Mouse (Mus musculus) stomach, embryonic 14.5 days (tissue): Measurements from ENCODE around the gene Rbms2. TPM values are rescaled to one million over a fixed set of nuclear protein-coding genes. Genes with fewer than 3 reads are reported as not detected.

Experiments
- ATAC-seq: fragments of 200-750 bp; cut with Nextera tagmentation; 2 replicates; pipeline ENCODE4 v1.8.0; 2017; ENCODE audit warnings: low read depth, moderate TSS enrichment; ENCODE audit not compliant: insufficient number of reproducible peaks, insufficient read depth, low FRiP score
- H3K27ac ChIP-seq: fragments of 300-500 bp; sonication (generic); 2 replicates; pipeline ENCODE4 v1.5.1; 2014; ENCODE audit warnings: mild to moderate bottlenecking, low read length, moderate library complexity, mixed read lengths
- H3K27me3 ChIP-seq: fragments of 300-500 bp; sonication (generic); 2 replicates; pipeline ENCODE4 v1.6.1; 2014; ENCODE audit warnings: low read length, control low read depth, mixed read lengths; ENCODE audit not compliant: control insufficient read depth, insufficient read depth
- H3K36me3 ChIP-seq: fragments of 300-500 bp; sonication (generic); 2 replicates; pipeline ENCODE4 v1.6.1; 2014; ENCODE audit warnings: mild to moderate bottlenecking, control low read depth, low read length, moderate library complexity, mixed read lengths; ENCODE audit not compliant: control insufficient read depth, insufficient read depth
- H3K4me1 ChIP-seq: fragments of 300-500 bp; sonication (generic); 2 replicates; pipeline ENCODE4 v1.6.1; 2014; ENCODE audit warnings: low read length, control low read depth, mixed read lengths; ENCODE audit not compliant: control insufficient read depth, insufficient read depth
- H3K4me2 ChIP-seq: fragments of 300-500 bp; sonication (generic); replicated peaks from 2 replicates; pipeline ENCODE4 v1.6.1; 2014; ENCODE audit warnings: low read depth, low read length, control low read depth
- H3K4me3 ChIP-seq: fragments of 300-500 bp; sonication (generic); 2 replicates; pipeline ENCODE4 v1.5.1; 2014; ENCODE audit warnings: low read depth, low read length, control low read depth
- H3K9ac ChIP-seq: fragments of 300-500 bp; sonication (generic); replicated peaks from 2 replicates; pipeline ENCODE4 v1.6.1; 2014; ENCODE audit warnings: low read depth, mild to moderate bottlenecking, control low read depth, low read length, moderate library complexity, mixed read lengths
- H3K9me3 ChIP-seq: fragments of 300-500 bp; sonication (generic); 2 replicates; pipeline ENCODE4 v1.6.1; 2016; ENCODE audit warnings: low read depth, low read length, control low read depth; ENCODE audit not compliant: control insufficient read depth
- WGBS: fragments of 180-500 bp; shearing (Covaris S2); extraction: QIAGEN DNeasy Blood & Tissue Kit; methylation state at CpG from one replicate; pipeline ENCODE4 v1.1.7; 2014; 5-methylcytosine and 5-hydroxymethylcytosine counted together
- polyA plus RNA-seq: library from polyadenylated mRNA; unstranded; fragments of >200 nt; fragmentation: Nextera tagmentation; extraction: Ambion mirVana; gene quantifications from 2 replicates; pipeline ENCODE4 v1.2.1, GENCODE M21; 2014

Gene Rbms2
- polyA plus RNA-seq, 1 experiment from 2014 or later, result 35.6 TPM

GRCm38 (mm10) chr10:128094340-128094968, 85.6 kb downstream of the Rbms2 start:
- peak overlapping the region; percentile 74 for H3K4me2 ChIP-seq
- peak; percentile 78 for ATAC-seq
- H3K4me1 ChIP-seq, result peaks cover 40% of the 10 kb centered on the region
- H3K27me3 ChIP-seq, result no peaks in the 10 kb centered on the region
- peaks cover 8% of the 10 kb centered on the region for H3K36me3 ChIP-seq
- no peak overlapping the region for H3K9ac ChIP-seq
- WGBS, result 14% methylated on average over 19 of the region's 19 CpGs
- peak overlapping the region; percentile 44; the same call in 1 of the 2 replicates for H3K27ac ChIP-seq
- peak overlapping the region; percentile 11; the same call in 1 of the 2 replicates for H3K4me3 ChIP-seq
- no peaks in the 10 kb centered on the region for H3K9me3 ChIP-seq

- Histone ChIP-seq H3K27me3 (no peaks in the 10 kb centered on the region), H3K27ac (peak overlapping the region; percentile 93), H3K4me1 (peaks cover 37% of the 10 kb centered on the region), H3K9me3 (no peaks in the 10 kb centered on the region), H3K4me2 (peak overlapping the region; percentile 74), H3K9ac (peak overlapping the region; percentile 80; the same call in 1 of the 2 replicates), H3K4me3 (peak overlapping the region; percentile 71), H3K36me3 (peaks cover 16% of the 10 kb centered on the region)
- 31% methylated on average over 13 of the region's 13 CpGs for WGBS
- ATAC-seq, result no peak
These were observed 86.4 kb downstream of the Rbms2 start for GRCm38 (mm10) chr10:128093496-128094294.

GRCm38 (mm10) chr10:128092506-128093495, 87.3 kb downstream of the Rbms2 start:
- Histone ChIP-seq H3K4me1 (peaks cover 33% of the 10 kb centered on the region), H3K4me2 (peak overlapping the region; percentile 74), H3K9ac (peak overlapping the region; percentile 80), H3K27ac (peak overlapping the region; percentile 93), H3K36me3 (peaks cover 25% of the 10 kb centered on the region), H3K27me3 (no peaks in the 10 kb centered on the region), H3K4me3 (peak overlapping the region; percentile 71), H3K9me3 (no peaks in the 10 kb centered on the region)
- WGBS, result under 1% methylated on average over 75 of the region's 88 CpGs
- peak; percentile 33 for ATAC-seq

GRCm38 (mm10) chr10:128091564-128092505, 88.3 kb downstream of the Rbms2 start, which contains the start of gene Baz2a:
TSS of gene Baz2a (plus strand) at chr10:128091577.
- Histone ChIP-seq H3K36me3 (peaks cover 34% of the 10 kb centered on the region), H3K9ac (peak within 1 kb of the TSS; percentile 80), H3K4me1 (peaks cover 33% of the 10 kb centered on the region), H3K4me2 (peak within 1 kb of the TSS; percentile 74), H3K27ac (peak within 1 kb of the TSS; percentile 93), H3K27me3 (no peaks in the 10 kb centered on the region), H3K4me3 (peak within 1 kb of the TSS; percentile 71), H3K9me3 (no peaks in the 10 kb centered on the region)
- ATAC-seq, result no peak; the same call in 1 of the 2 replicates
- 1% methylated on average over 20 of the region's 20 CpGs for WGBS

DNA sequence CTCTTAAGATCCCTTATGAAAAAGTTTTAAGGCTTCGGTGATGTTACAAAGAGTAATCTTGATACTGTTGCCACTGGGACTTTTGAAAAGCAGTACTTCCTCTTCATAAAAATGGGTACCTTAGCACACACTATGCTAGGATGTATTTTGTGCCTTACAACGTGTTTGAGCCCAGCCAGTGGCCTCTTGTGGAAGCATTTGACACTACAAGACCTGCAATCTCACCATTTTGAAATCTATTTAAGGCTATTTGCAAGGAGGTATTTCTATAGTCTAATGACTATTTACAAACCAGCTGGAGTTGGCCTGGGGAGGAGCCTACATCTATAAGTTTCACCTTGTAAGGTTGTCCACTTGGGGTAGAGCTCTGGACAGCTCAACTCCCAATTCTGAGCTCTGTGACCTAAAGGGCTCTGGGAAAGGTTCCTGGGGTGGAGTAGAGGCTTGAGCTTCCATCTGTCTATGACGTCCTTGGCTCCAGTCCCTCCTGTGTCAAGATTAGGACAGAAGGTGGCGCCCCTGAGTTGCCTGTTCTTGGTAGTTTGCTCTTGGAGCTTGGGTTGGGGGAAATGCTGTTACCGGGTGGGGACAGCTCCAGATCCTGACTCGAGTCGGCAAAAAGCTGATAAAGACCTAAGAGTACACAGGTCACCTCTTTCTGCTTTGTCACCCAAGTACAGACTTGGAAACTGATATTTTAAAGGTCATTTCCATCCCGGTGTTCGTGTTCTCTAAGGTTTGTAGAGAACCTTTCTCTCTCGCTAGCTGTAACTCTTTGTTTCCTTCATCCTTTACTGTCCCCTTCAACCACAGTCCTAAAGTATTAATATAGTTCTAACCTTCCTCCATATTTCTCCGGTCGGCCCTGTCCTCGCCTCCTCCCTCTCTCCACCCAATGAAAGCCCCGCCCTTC, 89.2 kb downstream of the Rbms2 start:
- Histone ChIP-seq H3K36me3 (peaks cover 43% of the 10 kb centered on the region), H3K27me3 (no peaks in the 10 kb centered on the region), H3K9me3 (no peaks in the 10 kb centered on the region), H3K9ac (no peak overlapping the region), H3K4me3 (peak overlapping the region; percentile 71), H3K27ac (peak overlapping the region; percentile 93; the same call in 1 of the 2 replicates), H3K4me2 (peak overlapping the region; percentile 74), H3K4me1 (peaks cover 28% of the 10 kb centered on the region)
- 9% methylated on average over 14 of the region's 14 CpGs for WGBS
- peak; percentile 63 for ATAC-seq

DNA sequence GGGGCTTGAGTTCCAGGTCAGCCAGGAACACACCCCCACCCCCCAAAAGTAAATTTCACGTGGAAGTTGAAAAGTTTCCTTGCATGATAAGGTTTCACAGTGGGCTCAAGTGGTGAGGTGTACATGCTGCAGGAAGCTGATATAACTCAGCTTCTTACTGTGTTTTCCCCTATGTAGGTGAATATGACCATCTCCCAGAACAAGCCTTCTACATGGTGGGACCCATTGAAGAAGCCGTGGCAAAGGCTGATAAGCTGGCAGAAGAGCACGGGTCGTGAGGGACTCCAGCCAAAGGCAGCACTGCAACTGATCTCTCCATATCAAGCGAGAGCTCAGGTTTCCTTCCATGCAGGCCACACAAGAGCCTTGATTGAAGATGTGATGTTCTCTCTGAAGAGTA, 90.3 kb downstream of the Rbms2 start:
- H3K4me1 ChIP-seq, result peaks cover 24% of the 10 kb centered on the region
- no peak overlapping the region for H3K4me2 ChIP-seq
- H3K9me3 ChIP-seq, result no peaks in the 10 kb centered on the region
- 71% methylated on average over 5 of the region's 5 CpGs for WGBS
- ATAC-seq, result no peak
- no peaks in the 10 kb centered on the region for H3K27me3 ChIP-seq
- no peak overlapping the region for H3K27ac ChIP-seq
- H3K36me3 ChIP-seq, result peaks cover 54% of the 10 kb centered on the region
- no peak overlapping the region for H3K9ac ChIP-seq
- H3K4me3 ChIP-seq, result no peak overlapping the region

DNA sequence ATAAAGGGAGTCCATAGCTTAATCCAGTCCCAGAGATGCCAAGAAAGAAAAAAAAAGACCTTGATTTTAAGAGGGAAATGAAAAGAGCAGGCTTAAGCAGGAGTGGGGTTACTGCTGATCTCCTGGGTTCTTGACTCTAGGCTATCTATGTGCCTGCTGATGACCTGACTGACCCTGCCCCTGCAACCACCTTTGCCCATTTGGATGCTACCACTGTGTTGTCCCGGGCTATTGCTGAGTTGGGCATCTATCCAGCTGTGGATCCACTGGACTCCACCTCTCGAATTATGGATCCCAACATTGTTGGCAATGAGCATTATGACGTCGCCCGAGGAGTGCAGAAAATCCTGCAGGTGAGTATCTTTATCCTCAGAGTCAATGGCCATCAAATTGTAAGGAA, 91.9 kb downstream of the Rbms2 start:
- H3K4me1 ChIP-seq, result peaks cover 15% of the 10 kb centered on the region
- H3K27ac ChIP-seq, result no peak overlapping the region
- H3K4me3 ChIP-seq, result no peak overlapping the region
- H3K27me3 ChIP-seq, result no peaks in the 10 kb centered on the region
- WGBS, result 92% methylated on average over 5 of the region's 5 CpGs
- H3K9me3 ChIP-seq, result no peaks in the 10 kb centered on the region
- peaks cover 60% of the 10 kb centered on the region for H3K36me3 ChIP-seq
- no peak overlapping the region for H3K4me2 ChIP-seq
- H3K9ac ChIP-seq, result no peak overlapping the region
- ATAC-seq, result no peak
